Mouse (Mus musculus) lung, postnatal 0 days (tissue): ENCODE measurements around the gene Aldh4a1. TPM values are rescaled to one million over a fixed set of nuclear protein-coding genes. Genes with fewer than 3 reads are reported as not detected.
A peak's percentile ranks its signal among the peaks of the same experiment; 100 is the strongest.

Experiments
- ATAC-seq: fragments of 200-750 bp; cut with Nextera tagmentation; 2 replicates; pipeline ENCODE4 v1.8.0; 2017; ENCODE audit warnings: moderate library complexity
- DNase-seq: peaks from one replicate; pipeline ENCODE4 v3.0.0-alpha.2; 2016; ENCODE audit warnings: low spot score
- H3K27ac ChIP-seq: fragments of 300-500 bp; sonication (generic); 2 replicates; pipeline ENCODE4 v1.5.1; 2014; ENCODE audit warnings: antibody characterized with exemption, mild to moderate bottlenecking, low read length, mixed read lengths
- H3K27me3 ChIP-seq: fragments of 300-500 bp; sonication (generic); replicated peaks from 2 replicates; pipeline ENCODE4 v1.6.1; 2014; ENCODE audit warnings: low read length, mixed read lengths; ENCODE audit not compliant: insufficient read depth
- H3K36me3 ChIP-seq: fragments of 300-500 bp; sonication (generic); 2 replicates; pipeline ENCODE4 v1.6.1; 2014; ENCODE audit warnings: low read length, mixed read lengths; ENCODE audit not compliant: insufficient read depth
- H3K4me1 ChIP-seq: fragments of 300-500 bp; sonication (generic); 2 replicates; pipeline ENCODE4 v1.6.1; 2014; ENCODE audit warnings: antibody characterized with exemption, low read depth, low read length, mixed read lengths; ENCODE audit not compliant: insufficient read depth
- H3K4me2 ChIP-seq: fragments of 300-500 bp; sonication (generic); replicated peaks from 2 replicates; pipeline ENCODE4 v1.6.1; 2014; ENCODE audit warnings: low read depth, mild to moderate bottlenecking, low read length, moderate library complexity, mixed read lengths
- H3K4me3 ChIP-seq: fragments of 300-500 bp; sonication (generic); 2 replicates; pipeline ENCODE4 v1.5.1; 2014; ENCODE audit warnings: low read depth, low read length
- H3K9ac ChIP-seq: fragments of 300-500 bp; sonication (generic); replicated peaks from 2 replicates; pipeline ENCODE4 v1.6.1; 2014; ENCODE audit warnings: low read depth, mild to moderate bottlenecking
- H3K9me3 ChIP-seq: fragments of 300-500 bp; sonication (generic); 2 replicates; pipeline ENCODE4 v1.6.1; 2016; ENCODE audit warnings: low read length, mixed read lengths
- CTCF ChIP-seq: IDR thresholded peaks from 2 replicates; pipeline ENCODE4 v1.5.1; 2016; ENCODE audit warnings: antibody characterized with exemption, mild to moderate bottlenecking
- EP300 ChIP-seq: IDR thresholded peaks from 2 replicates; pipeline ENCODE4 v1.6.1; 2016; ENCODE audit warnings: antibody characterized with exemption, mild to moderate bottlenecking, control low read depth
- WGBS: fragments of 180-500 bp; shearing (Covaris S2); extraction: QIAGEN DNeasy Blood & Tissue Kit; methylation state at CpG from one replicate; pipeline ENCODE4 v1.1.7; 2014; 5-methylcytosine and 5-hydroxymethylcytosine counted together
- polyA plus RNA-seq: library from polyadenylated mRNA; unstranded; fragments of >200 nt; fragmentation: Nextera tagmentation; extraction: Ambion mirVana; gene quantifications from 2 replicates; pipeline ENCODE4 v1.2.1, GENCODE M21; 2015

Aldh4a1 gene
- polyA plus RNA-seq, 1 experiment from 2014 or later, result 13.4 TPM

DNA sequence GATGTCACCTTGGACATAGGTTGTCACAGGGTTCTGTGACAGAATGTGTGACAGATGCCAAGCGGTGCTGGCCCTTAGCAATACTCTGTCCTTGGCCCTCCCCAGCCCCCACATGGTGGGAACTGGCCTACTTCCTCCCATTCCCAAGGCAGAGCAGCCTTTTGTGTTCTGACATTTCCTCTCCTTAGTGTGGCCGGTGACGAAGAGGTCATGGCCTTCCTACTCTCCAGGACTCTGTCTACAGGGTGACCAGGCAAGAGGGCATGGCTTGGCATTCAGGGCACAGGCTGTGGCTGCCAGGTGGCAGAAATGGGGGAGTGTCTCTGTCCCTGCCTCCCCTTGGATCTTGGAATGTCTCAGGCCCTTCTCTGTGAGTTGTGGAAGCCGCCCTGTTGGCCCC lies 35.3 kb upstream of the Aldh4a1 start:
- DNase-seq (peak; percentile 34), ATAC-seq (peak; percentile 66)
- WGBS, result 71% methylated on average over 4 of the region's 4 CpGs
- H3K36me3 ChIP-seq, result no peaks in the 10 kb centered on the region
- no peak overlapping the region for H3K27ac ChIP-seq
- TF ChIP-seq CTCF (peak; percentile 10; the same call in 1 of the 2 replicates), EP300 (no peak)
- no peak overlapping the region for H3K4me3 ChIP-seq
- H3K9ac ChIP-seq, result no peak overlapping the region
- H3K4me2 ChIP-seq, result no peak overlapping the region
- H3K27me3 ChIP-seq, result no peaks in the 10 kb centered on the region
- H3K4me1 ChIP-seq, result peaks cover 9% of the 10 kb centered on the region; the same call in 1 of the 2 replicates
- no peaks in the 10 kb centered on the region for H3K9me3 ChIP-seq

- Histone ChIP-seq H3K4me1 (peaks cover 9% of the 10 kb centered on the region; the same call in 1 of the 2 replicates), H3K27ac (no peak overlapping the region), H3K4me3 (no peak overlapping the region), H3K27me3 (no peaks in the 10 kb centered on the region), H3K9ac (no peak overlapping the region), H3K4me2 (no peak overlapping the region), H3K9me3 (no peaks in the 10 kb centered on the region), H3K36me3 (no peaks in the 10 kb centered on the region)
- TF ChIP-seq CTCF, result no peak
- TF ChIP-seq EP300, result no peak
- DNase-seq (no peak), ATAC-seq (no peak)
- 72% methylated on average over 4 of the region's 4 CpGs for WGBS
Measured at GRCm38 (mm10) chr4:139587773-139588172, 34.9 kb upstream of the Aldh4a1 start.

GRCm38 (mm10) chr4:139589351-139590027 lies 33.2 kb upstream of the Aldh4a1 start:
- Histone ChIP-seq H3K4me2 (no peak overlapping the region), H3K4me3 (no peak overlapping the region), H3K4me1 (peaks cover 9% of the 10 kb centered on the region; the same call in 1 of the 2 replicates), H3K9ac (no peak overlapping the region), H3K9me3 (no peaks in the 10 kb centered on the region), H3K27me3 (no peaks in the 10 kb centered on the region), H3K36me3 (no peaks in the 10 kb centered on the region), H3K27ac (no peak overlapping the region)
- ATAC-seq, result no peak
- TF ChIP-seq EP300, result no peak
- TF ChIP-seq CTCF, result no peak
- no peak for DNase-seq
- WGBS, result 44% methylated on average over 5 of the region's 5 CpGs

GRCm38 (mm10) chr4:139590446-139590845 lies 32.2 kb upstream of the Aldh4a1 start:
- Histone ChIP-seq H3K4me2 (no peak overlapping the region), H3K36me3 (no peaks in the 10 kb centered on the region), H3K4me3 (no peak overlapping the region), H3K9ac (no peak overlapping the region), H3K4me1 (peaks cover 9% of the 10 kb centered on the region; the same call in 1 of the 2 replicates), H3K27ac (no peak overlapping the region), H3K27me3 (no peaks in the 10 kb centered on the region), H3K9me3 (no peaks in the 10 kb centered on the region)
- TF ChIP-seq EP300, result no peak
- no peak for TF ChIP-seq CTCF
- 53% methylated on average over 4 of the region's 4 CpGs for WGBS
- ATAC-seq (no peak), DNase-seq (no peak)

GRCm38 (mm10) chr4:139592895-139593294 lies 29.8 kb upstream of the Aldh4a1 start:
- TF ChIP-seq CTCF, result no peak
- TF ChIP-seq EP300, result no peak
- Histone ChIP-seq H3K27ac (no peak overlapping the region), H3K27me3 (no peaks in the 10 kb centered on the region), H3K4me1 (peaks cover 11% of the 10 kb centered on the region), H3K9ac (no peak overlapping the region), H3K4me3 (no peak overlapping the region), H3K4me2 (no peak overlapping the region), H3K36me3 (no peaks in the 10 kb centered on the region), H3K9me3 (no peaks in the 10 kb centered on the region)
- ATAC-seq (no peak), DNase-seq (no peak)
- WGBS, result 59% methylated on average over 7 of the region's 7 CpGs

GRCm38 (mm10) chr4:139593383-139593782 lies 29.3 kb upstream of the Aldh4a1 start:
- Histone ChIP-seq H3K9ac (no peak overlapping the region), H3K27me3 (no peaks in the 10 kb centered on the region), H3K9me3 (no peaks in the 10 kb centered on the region), H3K4me1 (peaks cover 16% of the 10 kb centered on the region), H3K4me3 (no peak overlapping the region), H3K36me3 (no peaks in the 10 kb centered on the region), H3K27ac (no peak overlapping the region), H3K4me2 (no peak overlapping the region)
- TF ChIP-seq CTCF (no peak), EP300 (no peak)
- no peak for ATAC-seq
- 52% methylated on average over 6 of the region's 6 CpGs for WGBS
- no peak for DNase-seq
